Mouse (Mus musculus): ENCODE measurements around the gene Slit3.

GRCm38 (mm10) chr11:35122091-35122811 is 1.2 kb downstream of the Slit3 start:
- TF ChIP-seq CTCF (IDR thresholded peaks at IDR 0.05; ENCODE audit: borderline replicate concordance, insufficient read depth, low read length) (no peak), POLR2A (IDR thresholded peaks at IDR 0.05; ENCODE audit: low read depth, low read length) (no peak)
